Mouse (Mus musculus): ENCODE results near the gene Mrps18b. TPM values are rescaled to one million over a fixed set of nuclear protein-coding genes. Genes with fewer than 3 reads are reported as not detected.

The Mrps18b gene
- total RNA-seq, 4 experiments from 2014 or later: 81.7 to 102 (median 99.4) TPM

DNA sequence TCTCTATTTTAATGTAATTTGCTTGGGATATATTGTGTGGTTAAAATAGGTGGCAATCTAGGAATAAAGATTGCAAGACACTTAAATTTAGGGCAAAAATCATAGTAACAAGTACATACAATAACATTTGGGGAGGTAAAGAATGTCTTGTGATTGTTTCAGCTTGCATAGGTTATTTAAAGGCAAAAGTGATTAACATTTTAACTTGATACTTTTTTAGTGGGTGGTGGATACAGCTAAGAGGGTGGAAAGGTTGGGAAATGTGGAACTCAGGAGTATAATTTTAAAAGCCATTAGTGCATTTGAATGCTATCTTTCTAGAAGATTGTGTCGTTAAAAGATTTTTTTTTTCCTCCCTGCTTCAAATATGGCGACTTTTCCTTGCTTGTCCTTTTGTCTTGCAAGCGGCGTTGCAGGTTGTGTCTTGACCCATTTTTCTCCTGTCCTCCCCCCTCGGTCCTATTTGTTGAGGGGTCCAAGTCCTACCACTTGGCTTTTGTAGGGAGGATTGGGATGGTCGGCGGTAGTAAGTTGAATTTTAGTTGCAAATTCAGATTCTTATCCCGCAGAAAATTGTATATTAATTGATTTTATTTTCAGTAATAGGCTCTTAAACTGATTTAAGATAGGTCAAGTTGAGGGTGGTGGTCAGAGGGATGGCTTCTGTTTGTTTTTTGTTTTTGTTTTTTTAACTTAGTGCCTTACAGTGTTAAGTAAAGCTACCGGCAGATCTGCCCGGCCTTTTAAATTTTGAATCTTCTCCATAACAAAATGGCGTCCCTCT is 2.3 kb upstream of the Mrps18b start:
- DNase-seq: no peak

- no peak for DNase-seq
Measured at GRCm38 (mm10) chr17:35917463-35918251, 1.5 kb upstream of the Mrps18b start.

- no peak for DNase-seq
Measured at GRCm38 (mm10) chr17:35917143-35917462, 914 bp upstream of the Mrps18b start.

- DNase-seq: no peak
Measured at GRCm38 (mm10) chr17:35915538-35916296, 472 bp downstream of the Mrps18b start.

DNA sequence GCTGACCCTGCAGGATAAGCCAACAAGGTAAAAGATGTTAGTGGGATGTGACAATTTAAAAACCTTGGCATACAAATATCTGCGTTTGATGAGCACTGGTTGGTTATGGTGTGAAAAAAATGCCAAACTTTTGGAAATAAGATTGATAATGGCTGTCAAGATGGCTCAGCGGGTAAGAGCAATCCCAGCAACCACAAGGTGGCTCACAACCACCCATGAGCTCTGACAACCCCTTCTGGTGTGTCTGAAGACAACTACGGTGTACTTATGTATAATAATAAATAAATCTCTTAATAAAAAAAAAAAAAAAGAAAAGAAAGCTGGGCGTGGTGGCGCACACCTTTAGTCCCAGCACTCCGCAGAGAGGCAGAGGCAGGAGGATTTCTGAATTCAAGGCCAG is 1.2 kb downstream of the Mrps18b start:
- DNase-seq: no peak

GRCm38 (mm10) chr17:35909919-35910369 is 6.2 kb downstream of the Mrps18b start, which contains the start of gene Atat1:
TSS of gene Atat1 (minus strand) at chr17:35910075.
- peak; percentile 93 for DNase-seq

DNA sequence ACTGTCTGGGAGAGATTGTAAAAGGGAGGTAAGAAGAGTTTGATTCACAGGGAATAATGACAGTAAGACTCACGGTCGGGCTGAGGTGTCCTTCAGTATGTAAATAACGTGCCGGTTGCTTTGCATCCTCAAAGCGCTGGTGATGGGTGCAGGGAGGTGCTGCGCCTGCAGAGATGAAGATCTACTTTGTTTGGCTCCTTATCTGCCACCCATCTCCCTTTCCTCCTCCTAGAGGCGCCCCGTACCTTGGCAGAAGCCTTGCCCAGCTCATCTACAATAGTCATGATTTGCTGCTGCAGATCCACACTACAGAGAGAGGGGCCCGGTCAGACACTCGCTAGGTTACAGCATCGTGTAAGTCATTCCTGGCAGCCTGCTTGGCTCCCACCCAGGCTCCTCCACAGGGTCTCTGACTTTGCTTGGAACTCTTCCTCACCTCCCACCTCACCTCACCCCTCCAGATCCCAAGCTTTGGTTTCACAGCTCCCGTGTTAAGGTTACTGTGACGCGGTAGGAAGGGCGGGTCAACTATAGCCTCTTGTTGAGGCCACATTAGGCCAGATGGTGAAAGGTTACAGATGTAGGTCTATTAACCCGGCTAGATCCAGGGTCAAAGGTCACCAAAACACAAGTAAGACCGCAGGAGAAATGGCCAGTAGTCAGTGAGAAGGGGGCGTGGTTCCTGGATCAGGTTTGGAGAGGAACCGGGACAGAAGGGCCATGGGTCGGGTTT is 6.8 kb downstream of the Mrps18b start:
- no peak for DNase-seq

DNA sequence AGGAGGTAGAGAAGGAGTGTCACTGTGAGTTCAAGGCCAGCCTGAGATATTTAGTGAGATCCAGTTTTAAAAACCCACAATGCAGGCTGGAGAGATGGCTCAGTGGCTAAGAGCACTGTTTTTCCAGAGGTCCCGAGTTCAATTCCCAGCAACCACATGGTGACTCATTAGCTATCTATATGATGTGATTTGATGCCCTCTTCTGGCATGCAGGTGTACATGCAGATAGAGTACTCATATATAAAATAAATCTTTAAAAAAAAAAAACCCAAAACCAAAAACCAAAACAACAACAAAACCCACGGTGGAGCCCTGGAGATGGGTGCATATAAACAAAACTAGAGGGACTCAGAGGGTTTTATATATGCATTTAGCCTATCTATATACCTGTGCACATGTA is 8.6 kb downstream of the Mrps18b start:
- DNase-seq: no peak

DNA sequence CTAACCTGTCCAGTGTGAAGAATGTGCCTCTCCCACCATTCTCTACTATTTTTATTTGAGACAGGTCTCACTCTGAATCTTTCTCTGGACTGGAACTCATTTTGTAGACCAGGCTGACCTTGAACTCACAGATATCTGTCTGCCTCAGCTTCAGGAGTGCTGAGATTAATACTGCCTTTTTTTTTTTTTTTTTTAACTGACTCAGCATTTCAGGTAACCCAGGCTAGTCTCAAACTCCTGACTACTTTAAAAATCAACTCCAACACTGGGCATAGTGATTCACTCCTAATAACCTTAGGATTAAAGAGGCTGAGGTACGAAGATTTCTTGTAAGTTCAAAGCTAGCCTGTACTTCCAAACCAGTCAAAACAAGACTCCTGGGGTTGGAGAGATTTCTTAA is 10.6 kb downstream of the Mrps18b start:
- no peak for DNase-seq

- no peak for DNase-seq
Measured at GRCm38 (mm10) chr17:35903992-35904355, 12.2 kb downstream of the Mrps18b start.

- DNase-seq: no peak
Measured at GRCm38 (mm10) chr17:35903343-35903991, 12.7 kb downstream of the Mrps18b start.

GRCm38 (mm10) chr17:35900636-35901035 is 15.6 kb downstream of the Mrps18b start:
- no peak for DNase-seq

- DNase-seq: no peak
Measured at GRCm38 (mm10) chr17:35897644-35898573, 18.3 kb downstream of the Mrps18b start.

DNA sequence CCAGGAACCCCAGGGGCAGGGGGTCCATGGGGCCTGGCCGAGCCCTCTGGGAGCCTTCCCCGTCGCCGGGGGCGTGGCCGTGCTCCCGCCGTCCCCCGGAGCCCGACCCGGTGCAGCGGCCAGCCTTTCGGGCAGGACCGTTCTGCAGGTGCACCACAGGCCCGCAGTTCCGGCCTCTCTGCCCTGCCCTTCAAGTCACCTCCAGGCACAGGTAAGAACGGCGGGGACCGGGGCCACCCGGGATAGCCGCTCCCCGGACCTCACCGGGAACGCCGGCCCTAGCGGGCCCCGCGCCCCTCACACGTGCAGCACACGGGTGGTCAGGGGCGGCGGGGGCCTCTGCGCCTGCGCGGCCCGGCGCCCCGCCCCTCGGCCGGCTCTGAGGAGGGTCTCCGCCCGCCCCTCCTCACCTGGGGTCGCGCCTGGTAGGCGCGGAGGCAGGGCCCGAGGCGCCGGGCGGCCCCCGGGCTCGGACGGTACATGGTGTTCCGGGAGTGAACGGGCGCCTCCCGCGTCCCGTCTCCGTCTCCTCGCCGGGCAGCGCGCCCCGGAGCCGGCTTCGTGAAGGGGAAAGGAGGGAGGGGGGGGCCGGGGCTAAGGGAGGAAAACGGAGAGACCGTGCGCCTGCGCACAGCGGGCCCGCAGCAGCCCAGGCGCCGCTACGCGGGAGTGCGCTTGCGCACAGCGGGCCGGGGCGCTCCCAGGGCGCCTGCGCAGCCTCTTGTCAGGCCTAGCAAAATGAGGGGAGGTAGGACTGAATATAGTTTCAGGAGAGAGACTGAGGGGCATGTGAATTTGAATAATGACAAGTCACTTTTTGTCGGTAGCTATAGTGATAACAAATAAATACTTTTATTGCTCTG is 19.2 kb downstream of the Mrps18b start, which contains the start of gene 2310061I04Rik:
2310061I04Rik (minus strand) TSS at position 651 of the 863 bp plus-strand sequence.
- peak; percentile 86 for DNase-seq

DNA sequence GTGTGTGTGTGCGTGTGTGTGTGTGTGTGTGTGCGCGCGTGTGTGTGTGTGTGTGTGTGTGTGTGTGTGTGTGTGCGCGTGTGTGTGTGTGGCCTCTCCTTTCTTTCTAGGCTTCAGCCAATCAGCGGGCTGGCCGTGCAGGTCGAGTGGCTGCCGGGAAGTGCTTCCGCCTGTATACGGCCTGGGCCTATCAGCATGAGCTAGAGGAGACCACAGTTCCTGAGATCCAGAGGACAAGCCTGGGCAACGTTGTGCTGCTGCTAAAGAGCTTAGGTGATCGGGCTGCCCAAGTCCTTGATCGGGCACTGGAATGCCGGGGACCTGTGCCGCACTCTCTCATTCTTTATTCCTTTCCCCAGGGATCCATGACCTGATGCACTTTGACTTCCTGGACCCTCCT is 28.5 kb downstream of the Mrps18b start:
- DNase-seq: no peak

DNA sequence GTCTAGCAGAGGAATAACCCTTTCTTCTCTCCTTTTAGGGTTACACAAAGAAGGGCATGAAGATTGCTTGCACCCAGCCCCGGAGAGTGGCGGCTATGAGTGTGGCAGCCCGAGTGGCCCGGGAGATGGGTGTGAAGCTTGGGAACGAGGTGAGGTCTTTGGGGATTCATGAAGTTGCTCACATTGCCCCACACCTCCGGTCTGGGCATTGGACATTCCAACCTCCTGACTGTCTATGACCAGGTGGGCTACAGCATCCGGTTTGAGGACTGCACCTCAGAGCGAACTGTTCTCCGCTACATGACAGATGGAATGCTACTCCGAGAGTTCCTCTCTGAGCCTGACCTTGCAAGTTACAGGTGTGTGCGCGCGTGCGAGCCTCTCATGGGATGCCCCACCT is 32.4 kb downstream of the Mrps18b start:
- no peak for DNase-seq

DNA sequence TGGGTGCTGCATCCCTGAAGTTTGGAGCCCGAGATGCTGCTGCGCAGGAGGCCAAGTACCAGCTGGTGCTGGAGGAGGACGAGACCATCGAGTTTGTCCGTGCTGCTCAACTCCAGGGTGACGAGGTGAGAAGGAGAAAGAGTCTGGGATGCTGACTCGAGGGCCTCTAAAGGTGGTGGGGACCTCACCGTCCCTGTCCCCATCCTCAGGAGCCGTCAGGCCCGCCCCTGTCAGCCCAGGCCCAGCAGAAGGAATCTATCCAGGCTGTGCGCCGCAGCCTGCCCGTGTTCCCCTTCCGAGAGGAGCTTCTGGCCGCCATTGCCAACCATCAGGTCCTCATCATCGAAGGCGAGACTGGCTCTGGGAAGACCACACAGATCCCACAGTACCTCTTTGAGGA is 33.3 kb downstream of the Mrps18b start:
- DNase-seq: no peak

GRCm38 (mm10) chr17:35879245-35880057 is 36.7 kb downstream of the Mrps18b start, which contains the start of gene Dhx16:
TSS of gene Dhx16 (plus strand) at chr17:35879819.
- peak; percentile 92 for DNase-seq

GRCm38 (mm10) chr17:35874721-35875120 is 41.5 kb downstream of the Mrps18b start:
- no peak for DNase-seq

Data from adrenal gland, adult 8-10 months (tissue).